Mouse (Mus musculus): ENCODE results near the gene Cyb5b.

Gene Cyb5b

GRCm38 (mm10) chr8:107130028-107130427 lies 20.4 kb upstream of the Cyb5b start:
- no peak for DNase-seq (ENCODE audit: low spot score in 2 of 2)

- peak; percentile 68 to 74 for DNase-seq (ENCODE audit: low spot score in 2 of 2)
These were observed 17.6 kb upstream of the Cyb5b start for GRCm38 (mm10) chr8:107132581-107133491.

- no peak for DNase-seq (ENCODE audit: low spot score in 2 of 2)
These were observed 16.6 kb upstream of the Cyb5b start for GRCm38 (mm10) chr8:107133881-107134280.

GRCm38 (mm10) chr8:107136003-107136612 lies 14.3 kb upstream of the Cyb5b start:
- no peak for DNase-seq (ENCODE audit: low spot score in 2 of 2)

- no peak for DNase-seq (ENCODE audit: low spot score in 2 of 2)
These were observed 12.8 kb upstream of the Cyb5b start for GRCm38 (mm10) chr8:107137591-107137990.

GRCm38 (mm10) chr8:107138338-107138737 lies 12.1 kb upstream of the Cyb5b start:
- DNase-seq (ENCODE audit: low spot score in 2 of 2) = no peak

- DNase-seq (ENCODE audit: low spot score in 2 of 2) = peak in 1 of 2 experiments; percentile 59
These were observed 10.6 kb upstream of the Cyb5b start for GRCm38 (mm10) chr8:107139704-107140470.

GRCm38 (mm10) chr8:107142539-107142938 lies 7.9 kb upstream of the Cyb5b start:
- DNase-seq (ENCODE audit: low spot score in 2 of 2) = no peak

- DNase-seq (ENCODE audit: low spot score in 2 of 2) = no peak
These were observed 6.9 kb upstream of the Cyb5b start for GRCm38 (mm10) chr8:107143501-107143900.

GRCm38 (mm10) chr8:107146186-107146585 lies 4.3 kb upstream of the Cyb5b start:
- DNase-seq (ENCODE audit: low spot score in 2 of 2) = peak in 1 of 2 experiments; percentile 33

- DNase-seq (ENCODE audit: low spot score in 2 of 2) = no peak
These were observed 1.6 kb upstream of the Cyb5b start for GRCm38 (mm10) chr8:107148802-107149201.

GRCm38 (mm10) chr8:107150057-107150403 lies 410 bp upstream of the Cyb5b start:
- DNase-seq (ENCODE audit: low spot score in 2 of 2) = no peak

GRCm38 (mm10) chr8:107151212-107151920 lies 926 bp downstream of the Cyb5b start:
- DNase-seq (ENCODE audit: low spot score in 2 of 2) = no peak

GRCm38 (mm10) chr8:107153326-107154210 lies 3.1 kb downstream of the Cyb5b start:
- no peak for DNase-seq (ENCODE audit: low spot score in 2 of 2)

- DNase-seq (ENCODE audit: low spot score in 2 of 2) = no peak
These were observed 6.4 kb downstream of the Cyb5b start for GRCm38 (mm10) chr8:107156816-107157215.

GRCm38 (mm10) chr8:107157836-107158235 lies 7.4 kb downstream of the Cyb5b start:
- DNase-seq (ENCODE audit: low spot score in 2 of 2) = no peak

GRCm38 (mm10) chr8:107158890-107159289 lies 8.4 kb downstream of the Cyb5b start:
- no peak for DNase-seq (ENCODE audit: low spot score in 2 of 2)

GRCm38 (mm10) chr8:107164251-107164773 lies 13.9 kb downstream of the Cyb5b start:
- no peak for DNase-seq (ENCODE audit: low spot score in 2 of 2)

- DNase-seq (ENCODE audit: low spot score in 2 of 2) = no peak
These were observed 15.3 kb downstream of the Cyb5b start for GRCm38 (mm10) chr8:107165745-107166144.

GRCm38 (mm10) chr8:107167848-107168247 lies 17.4 kb downstream of the Cyb5b start:
- DNase-seq (ENCODE audit: low spot score in 2 of 2) = no peak
